Mouse (Mus musculus) intestine, embryonic 16.5 days (tissue): ENCODE measurements at regions not wholly inside any gene's neighbourhood (a gene's known extent, or its start where the extent isn't known, plus 50 kb on each side); places are given as distances from the start of the nearest gene placed in this dataset.

ENCODE experiments used
- ATAC-seq: fragments of 200-750 bp; cut with Nextera tagmentation; 2 replicates; pipeline ENCODE4 v1.8.0; 2017; ENCODE audit warnings: moderate TSS enrichment, moderate library complexity
- H3K27ac ChIP-seq: fragments of 300-500 bp; sonication (generic); 2 replicates; pipeline ENCODE4 v1.5.1; 2014; ENCODE audit warnings: mild to moderate bottlenecking, low read length
- H3K27me3 ChIP-seq: fragments of 300-500 bp; sonication (generic); replicated peaks from 2 replicates; pipeline ENCODE4 v1.6.1; 2014; ENCODE audit warnings: low read length, control low read depth, mixed read lengths; ENCODE audit not compliant: control insufficient read depth, insufficient read depth
- H3K36me3 ChIP-seq: fragments of 300-500 bp; sonication (generic); 2 replicates; pipeline ENCODE4 v1.6.1; 2014; ENCODE audit warnings: low read length, control low read depth; ENCODE audit not compliant: control insufficient read depth, insufficient read depth
- H3K4me1 ChIP-seq: fragments of 300-500 bp; sonication (generic); 2 replicates; pipeline ENCODE4 v1.6.1; 2014; ENCODE audit warnings: low read length, control low read depth, mixed read lengths; ENCODE audit not compliant: control insufficient read depth, insufficient read depth
- H3K4me2 ChIP-seq: fragments of 300-500 bp; sonication (generic); 2 replicates; pipeline ENCODE4 v1.6.1; 2014; ENCODE audit warnings: low read depth, low read length, control low read depth
- H3K4me3 ChIP-seq: fragments of 300-500 bp; sonication (generic); 2 replicates; pipeline ENCODE4 v1.5.1; 2014; ENCODE audit warnings: mild to moderate bottlenecking, low read length
- H3K9ac ChIP-seq: fragments of 300-500 bp; sonication (generic); 2 replicates; pipeline ENCODE4 v1.6.1; 2014; ENCODE audit warnings: low read depth, low read length
- H3K9me3 ChIP-seq: fragments of 300-500 bp; sonication (generic); 2 replicates; pipeline ENCODE4 v1.6.1; 2016; ENCODE audit warnings: low read length, control low read depth; ENCODE audit not compliant: control insufficient read depth
- WGBS: fragments of 180-500 bp; shearing (Covaris S2); extraction: QIAGEN DNeasy Blood & Tissue Kit; methylation state at CpG from one replicate; pipeline ENCODE4 v1.1.7; 2014; 5-methylcytosine and 5-hydroxymethylcytosine counted together

DNA sequence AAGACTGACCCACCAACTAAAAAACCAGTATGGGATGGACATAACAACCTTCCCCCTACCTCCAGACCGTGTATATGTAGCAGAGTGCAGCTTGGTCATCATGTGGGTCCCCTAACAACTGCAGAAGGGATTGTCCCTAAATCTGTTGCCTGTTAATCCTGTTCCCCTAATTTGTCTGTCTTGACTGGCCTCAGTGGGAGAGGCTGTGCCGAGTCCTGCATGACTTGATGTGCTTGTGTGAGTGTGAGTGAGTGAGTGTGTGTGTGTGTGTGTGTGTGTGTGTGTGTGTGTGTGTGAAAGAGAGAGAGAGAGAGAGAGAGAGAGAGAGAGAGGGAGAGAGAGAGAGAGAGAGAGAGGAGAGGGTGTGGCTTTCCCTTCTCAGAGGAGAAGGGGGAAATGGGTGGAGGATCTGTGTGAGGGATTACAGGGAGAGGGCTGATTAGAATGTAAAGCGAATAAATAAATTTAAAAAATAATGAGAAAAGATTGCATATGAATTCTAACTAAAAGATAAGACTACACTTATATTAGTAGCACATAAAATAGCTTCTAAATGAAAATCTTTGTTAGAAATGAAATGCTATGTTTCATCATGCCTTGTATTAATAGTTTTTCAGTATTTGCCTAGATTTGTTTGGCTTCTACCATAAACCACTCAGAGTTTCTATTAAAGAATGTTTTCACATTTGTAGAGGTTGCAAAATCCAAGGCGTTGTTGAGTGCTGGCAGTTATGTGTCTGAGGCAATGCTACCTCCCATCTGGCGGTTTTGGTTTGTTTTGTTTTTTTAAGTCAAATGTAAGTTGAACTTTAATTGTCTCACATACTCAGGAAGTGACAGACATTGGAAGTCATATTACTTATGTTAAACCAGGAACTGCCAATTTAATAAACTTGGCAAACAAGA lies 740.9 kb downstream of the Abca13 start:
- Histone ChIP-seq H3K4me2 (no peak overlapping the region), H3K27me3 (no peaks in the 10 kb centered on the region), H3K9me3 (no peaks in the 10 kb centered on the region), H3K9ac (no peak overlapping the region), H3K4me3 (no peak overlapping the region), H3K36me3 (no peaks in the 10 kb centered on the region), H3K27ac (no peak overlapping the region), H3K4me1 (no peaks in the 10 kb centered on the region)
- 72% methylated on average over 5 of the region's 5 CpGs for WGBS
- ATAC-seq: no peak

DNA sequence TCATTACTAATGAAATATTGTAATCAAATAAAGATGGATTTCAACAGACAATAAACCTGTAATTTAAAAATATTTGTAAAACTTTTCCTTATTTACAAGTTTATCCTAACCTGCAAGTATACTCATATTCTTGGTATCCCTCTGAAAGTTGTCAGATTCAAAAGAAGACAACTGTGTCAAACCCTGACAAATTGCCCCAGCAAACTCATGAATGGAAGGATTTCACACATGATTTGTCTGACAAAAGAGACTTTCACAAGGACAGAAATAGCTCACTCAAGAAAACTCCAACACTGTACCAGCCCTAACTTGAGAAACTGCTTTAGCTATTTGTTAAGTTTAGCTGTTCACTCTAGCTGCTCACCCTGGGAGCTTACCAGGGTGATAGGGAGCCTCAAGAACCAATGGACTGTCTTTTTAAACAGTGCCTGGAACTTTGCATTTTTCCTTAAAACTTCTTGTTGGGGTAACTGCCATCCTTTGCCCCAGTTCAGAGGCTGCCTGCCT lies 771.0 kb downstream of the Abca13 start:
- Histone ChIP-seq H3K27me3 (no peaks in the 10 kb centered on the region), H3K36me3 (no peaks in the 10 kb centered on the region), H3K4me2 (no peak overlapping the region), H3K9me3 (no peaks in the 10 kb centered on the region), H3K27ac (no peak overlapping the region), H3K4me3 (no peak overlapping the region), H3K9ac (no peak overlapping the region), H3K4me1 (no peaks in the 10 kb centered on the region)
- no peak for ATAC-seq

DNA sequence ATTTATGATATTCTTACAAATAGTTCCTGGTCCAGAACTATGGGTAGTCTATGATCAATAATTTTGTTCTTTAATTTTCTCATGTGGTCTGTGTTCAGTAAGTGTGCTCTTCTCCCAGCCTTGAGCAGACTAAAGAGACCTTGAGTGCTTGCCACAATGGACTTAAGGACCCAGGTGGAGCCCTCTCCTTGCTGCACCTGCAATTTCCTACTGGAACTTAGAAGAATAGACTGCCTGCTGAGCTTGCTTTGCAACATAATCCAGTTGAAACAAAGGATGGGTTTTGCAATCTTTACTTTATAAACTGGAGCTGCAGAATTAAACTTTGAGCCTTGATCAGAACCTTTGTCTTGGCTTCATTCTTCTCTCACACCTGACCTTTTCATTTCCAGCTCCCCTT lies 791.2 kb downstream of the Abca13 start:
- Histone ChIP-seq H3K4me1 (no peaks in the 10 kb centered on the region), H3K9me3 (no peaks in the 10 kb centered on the region), H3K27me3 (no peaks in the 10 kb centered on the region), H3K27ac (no peak overlapping the region), H3K4me3 (no peak overlapping the region), H3K9ac (no peak overlapping the region), H3K4me2 (no peak overlapping the region), H3K36me3 (no peaks in the 10 kb centered on the region)
- ATAC-seq: no peak

DNA sequence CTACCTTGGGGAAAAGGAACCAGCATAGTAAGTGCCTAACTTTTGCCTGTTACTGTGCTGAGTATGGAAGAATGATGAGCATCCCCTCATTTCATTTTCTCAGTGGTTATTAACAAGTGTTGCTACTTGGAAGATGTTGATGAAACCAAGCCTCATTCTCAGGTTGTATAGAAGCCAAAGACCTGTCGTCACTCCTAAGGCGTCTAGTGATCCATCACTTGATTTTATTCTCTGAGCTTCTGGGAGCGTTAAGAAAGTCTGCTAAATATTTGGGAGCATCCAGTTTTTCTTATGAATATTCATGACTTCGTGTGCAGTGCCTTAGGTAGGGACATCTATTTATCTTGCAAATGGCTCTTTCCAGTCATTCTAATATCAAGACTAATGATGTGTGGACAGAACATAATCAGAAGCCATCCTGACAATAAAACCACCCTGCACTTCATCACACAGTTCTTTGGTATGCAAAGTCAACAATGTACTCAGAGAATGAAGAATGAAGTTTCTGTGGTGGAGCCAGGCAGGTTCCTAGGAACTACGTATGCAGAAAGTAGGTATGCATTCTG lies 802.9 kb downstream of the Abca13 start:
- no peaks in the 10 kb centered on the region for H3K9me3 ChIP-seq
- H3K4me3 ChIP-seq: no peak overlapping the region
- no peak overlapping the region for H3K9ac ChIP-seq
- no peak overlapping the region for H3K27ac ChIP-seq
- no peaks in the 10 kb centered on the region for H3K36me3 ChIP-seq
- H3K4me1 ChIP-seq: no peaks in the 10 kb centered on the region
- no peak for ATAC-seq
- WGBS: 66% methylated on average over 5 of the region's 5 CpGs
- no peaks in the 10 kb centered on the region for H3K27me3 ChIP-seq
- H3K4me2 ChIP-seq: no peak overlapping the region

DNA sequence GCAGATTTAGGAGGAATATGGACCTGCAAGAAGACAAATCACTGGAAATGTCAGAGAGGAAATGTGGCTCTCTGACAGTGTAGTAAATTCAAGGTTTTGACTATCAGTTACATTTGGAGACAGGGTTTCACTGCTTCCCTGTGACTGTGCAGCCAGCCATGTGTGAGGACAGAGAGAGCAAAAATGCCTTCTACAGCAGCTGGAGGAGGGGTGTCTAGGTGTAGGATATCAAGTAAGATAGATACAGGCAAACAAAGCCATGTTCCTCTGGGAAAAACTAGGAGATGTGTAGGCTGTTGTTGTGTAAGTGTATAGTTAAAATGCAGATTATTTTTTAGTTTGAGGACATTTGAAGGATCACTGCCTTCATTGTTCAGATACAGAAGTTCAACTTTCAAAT lies 803.6 kb downstream of the Abca13 start:
- Histone ChIP-seq H3K4me2 (no peak overlapping the region), H3K36me3 (no peaks in the 10 kb centered on the region)
- ATAC-seq: no peak

DNA sequence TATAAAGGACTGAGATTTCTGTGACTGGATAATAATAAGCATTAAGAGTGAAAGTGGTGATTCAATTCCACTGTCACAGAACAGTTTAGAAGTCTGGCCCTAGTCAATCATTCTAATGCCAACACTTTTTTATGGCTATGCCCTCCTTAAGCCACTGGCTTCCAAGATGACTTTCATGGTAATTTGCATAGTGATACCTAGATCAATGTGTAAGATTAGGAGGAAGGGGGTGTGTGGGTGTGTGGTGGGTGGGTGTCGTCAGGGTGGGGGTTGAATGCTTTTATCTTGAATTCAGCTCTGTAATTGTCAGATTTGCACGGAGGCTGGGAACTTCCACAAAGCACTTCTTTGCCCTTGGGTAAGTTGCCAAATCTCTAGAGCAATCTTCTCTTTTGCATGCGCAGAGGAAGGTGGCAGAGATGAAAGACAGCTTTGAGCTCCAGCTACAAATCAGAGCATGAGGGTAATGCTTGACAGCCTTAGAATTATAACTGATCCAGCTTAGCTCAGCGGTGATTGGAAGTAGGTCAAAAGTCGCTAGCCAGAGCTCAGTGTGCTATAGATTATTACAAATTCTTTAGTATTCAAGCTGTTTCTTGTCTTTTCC lies 805.9 kb downstream of the Abca13 start:
- no peaks in the 10 kb centered on the region for H3K4me1 ChIP-seq
- no peak overlapping the region for H3K4me2 ChIP-seq
- no peak overlapping the region for H3K4me3 ChIP-seq
- no peak overlapping the region for H3K9ac ChIP-seq
- ATAC-seq: no peak
- H3K27me3 ChIP-seq: no peaks in the 10 kb centered on the region
- no peaks in the 10 kb centered on the region for H3K36me3 ChIP-seq
- H3K9me3 ChIP-seq: no peaks in the 10 kb centered on the region
- WGBS: 56% methylated on average over 5 of the region's 5 CpGs
- H3K27ac ChIP-seq: no peak overlapping the region

More for the DNA sequence above, 803.6 kb downstream of the Abca13 start:
- H3K27ac ChIP-seq: no peak overlapping the region
- no peaks in the 10 kb centered on the region for H3K27me3 ChIP-seq
- no peaks in the 10 kb centered on the region for H3K4me1 ChIP-seq
- no peak overlapping the region for H3K9ac ChIP-seq
- no peaks in the 10 kb centered on the region for H3K9me3 ChIP-seq
- H3K4me3 ChIP-seq: no peak overlapping the region

DNA sequence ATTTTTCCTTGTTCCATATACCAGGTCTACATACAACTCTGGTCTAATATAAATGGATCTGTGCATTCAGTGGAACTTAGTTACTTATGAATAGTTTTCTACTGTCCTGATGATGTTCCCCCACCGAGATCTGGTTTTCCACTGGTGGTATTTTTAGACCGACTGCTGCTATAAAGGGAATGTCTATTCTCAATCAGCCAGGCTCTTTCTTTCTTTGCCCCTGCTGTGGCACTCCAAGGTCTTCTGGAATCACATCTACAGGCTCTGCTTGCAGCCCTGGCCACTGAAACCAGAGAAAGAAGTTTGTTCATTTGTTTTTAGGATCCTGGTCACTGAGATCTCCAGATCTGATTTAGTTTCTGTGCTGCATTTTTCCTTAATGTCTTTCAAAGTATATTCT lies 810.4 kb downstream of the Abca13 start:
- Histone ChIP-seq H3K27me3 (no peaks in the 10 kb centered on the region), H3K9me3 (no peaks in the 10 kb centered on the region), H3K4me1 (no peaks in the 10 kb centered on the region), H3K9ac (no peak overlapping the region), H3K36me3 (no peaks in the 10 kb centered on the region), H3K4me2 (no peak overlapping the region), H3K27ac (no peak overlapping the region), H3K4me3 (no peak overlapping the region)
- 70% methylated on average over 2 of the region's 2 CpGs for WGBS
- no peak for ATAC-seq

DNA sequence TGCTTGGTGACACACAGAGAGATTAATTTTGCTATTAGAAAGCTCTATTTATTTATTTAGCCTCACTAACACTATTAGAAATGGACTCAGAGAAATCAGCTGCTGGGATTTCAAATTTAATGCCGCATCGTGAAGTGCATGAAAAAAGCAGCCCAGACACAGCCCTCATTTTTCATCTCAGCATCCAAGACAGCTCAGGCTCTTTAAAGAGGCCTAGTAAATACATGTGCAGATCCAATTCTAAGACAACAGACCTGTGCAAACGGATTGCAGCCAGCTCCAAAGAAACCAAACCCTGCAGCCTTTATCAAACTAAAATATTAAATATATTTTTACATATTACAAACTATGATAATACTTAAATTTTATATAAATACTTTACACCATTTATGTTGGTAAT lies 815.1 kb downstream of the Abca13 start:
- 64% methylated on average over 3 of the region's 3 CpGs for WGBS
- Histone ChIP-seq H3K9me3 (no peaks in the 10 kb centered on the region), H3K9ac (no peak overlapping the region)

DNA sequence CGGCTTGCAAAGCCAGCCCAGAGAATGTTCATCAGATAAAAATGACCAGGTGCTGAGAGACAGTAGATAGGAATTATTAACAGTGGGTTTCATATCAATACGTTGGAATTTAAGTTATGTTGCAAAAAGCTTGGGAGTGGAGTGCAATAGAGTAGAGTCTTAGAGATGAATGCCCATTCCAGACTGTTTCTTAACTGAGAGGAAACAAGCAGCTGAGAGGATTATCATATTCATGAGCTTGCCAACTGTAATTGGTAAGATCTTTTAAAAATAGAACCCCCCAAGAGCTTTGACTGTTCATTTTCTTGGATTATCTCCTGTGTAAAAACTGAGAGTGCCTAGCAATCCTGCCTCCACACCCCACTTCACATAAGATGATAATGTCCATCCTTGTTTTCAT lies 854.9 kb downstream of the Abca13 start:
- Histone ChIP-seq H3K4me3 (no peak overlapping the region), H3K4me2 (no peak overlapping the region), H3K9me3 (no peaks in the 10 kb centered on the region), H3K4me1 (no peaks in the 10 kb centered on the region), H3K27ac (no peak overlapping the region), H3K27me3 (no peaks in the 10 kb centered on the region), H3K36me3 (no peaks in the 10 kb centered on the region), H3K9ac (no peak overlapping the region)
- 67% methylated on average over 2 of the region's 2 CpGs for WGBS
- ATAC-seq: no peak

More for the DNA sequence above, 815.1 kb downstream of the Abca13 start:
- Histone ChIP-seq H3K4me2 (no peak overlapping the region), H3K4me1 (no peaks in the 10 kb centered on the region), H3K27me3 (no peaks in the 10 kb centered on the region), H3K36me3 (no peaks in the 10 kb centered on the region), H3K4me3 (no peak overlapping the region), H3K27ac (no peak overlapping the region)
- ATAC-seq: no peak
